Mouse (Mus musculus) gastrocnemius, postnatal 14 days (tissue): ENCODE measurements around the gene Slc11a1. TPM values are rescaled to one million over a fixed set of nuclear protein-coding genes. Genes with fewer than 3 reads are reported as not detected.

Source experiments
- microRNA-seq, 2 experiments: library from miRNA; unstranded; fragments of <30 nt; microRNA quantifications; one replicate each; pipeline ENCODE4 v1.2.0; 2021
- total RNA-seq, 2 experiments: library from RNA; stranded (reverse); gene quantifications; 2 replicates each; pipeline ENCODE4 v1.2.3; 2021

Slc11a1 gene
- total RNA-seq, 2 experiments from 2014 or later = 2.5 to 4.5 TPM

Small RNA genes within 50 kb of the gene (microRNA-seq; reads per million reads assigned to microRNA genes)
- 23,777 to 29,210 reads per million in 2 experiments for gene Mir26b

Other genes with a start within 250 kb of the Slc11a1 start
- under 1 TPM in 1 of 2 experiments, not detected in 1; 0.09 TPM for gene Rufy4, start 249.7 kb upstream of the Slc11a1 start, total RNA-seq
- gene Cxcr2, start 221.2 kb upstream of the Slc11a1 start, total RNA-seq = not detected
- not detected for gene Cxcr1, start 180.6 kb upstream of the Slc11a1 start, total RNA-seq
- 10 to 100 TPM; 75.2 to 85.6 TPM for gene Arpc2, start 139.1 kb upstream of the Slc11a1 start, total RNA-seq
- gene Gpbar1, start 96.6 kb upstream of the Slc11a1 start, total RNA-seq = not detected
- 10 to 100 TPM; 76.7 to 77.5 TPM for gene Aamp, start 90.5 kb upstream of the Slc11a1 start, total RNA-seq
- gene Pnkd, start 90.3 kb upstream of the Slc11a1 start, total RNA-seq = 10 to 100 TPM; 59.8 to 72.1 TPM
- gene Tmbim1, start 69.6 kb upstream of the Slc11a1 start, total RNA-seq = 10 to 100 TPM; 32.4 to 39.8 TPM
- gene Catip, start 13.1 kb upstream of the Slc11a1 start, total RNA-seq = under 1 TPM; 0.10 to 0.20 TPM
- gene Ctdsp1, start 16.3 kb downstream of the Slc11a1 start, total RNA-seq = 10 to 100 TPM; 88.2 to 88.5 TPM
- gene Vil1, start 34.2 kb downstream of the Slc11a1 start, total RNA-seq = under 1 TPM; 0.27 TPM
- 10 to 100 TPM; 10.5 to 12.5 TPM for gene Cnot9, start 130.9 kb downstream of the Slc11a1 start, total RNA-seq
- 10 to 100 TPM; 72.7 to 76.3 TPM for gene Plcd4, start 167.7 kb downstream of the Slc11a1 start, total RNA-seq
- gene Usp37, start 169.1 kb downstream of the Slc11a1 start, total RNA-seq = 10 to 100 TPM in 1 of 2 experiments, 1 to 10 TPM in 1; 6.6 to 10.6 TPM
- 1 to 10 TPM; 7.7 to 8.5 TPM for gene Zfp142, start 213.1 kb downstream of the Slc11a1 start, total RNA-seq
- gene Bcs1l, start 213.1 kb downstream of the Slc11a1 start, total RNA-seq = 10 to 100 TPM; 13.1 to 16.8 TPM
- 10 to 100 TPM; 14.6 to 16.1 TPM for gene Rnf25, start 226.2 kb downstream of the Slc11a1 start, total RNA-seq
- 1 to 10 TPM; 1.0 to 1.8 TPM for gene Stk36, start 226.2 kb downstream of the Slc11a1 start, total RNA-seq